Mouse (Mus musculus) E14TG2a.4 (cell line): ENCODE measurements at regions not wholly inside any gene's neighbourhood (a gene's known extent, or its start where the extent isn't known, plus 50 kb on each side); places are given as distances from the start of the nearest gene placed in this dataset.

Experiments
- CTCF ChIP-seq: conservative IDR thresholded peaks from 2 replicates; pipeline ENCODE4 v1.5.1; 2014; ENCODE audit warnings: low read length
- POU5F1 ChIP-seq: IDR thresholded peaks from 2 replicates; pipeline ENCODE4 v1.6.1; 2014; ENCODE audit warnings: low read length, borderline replicate concordance

DNA sequence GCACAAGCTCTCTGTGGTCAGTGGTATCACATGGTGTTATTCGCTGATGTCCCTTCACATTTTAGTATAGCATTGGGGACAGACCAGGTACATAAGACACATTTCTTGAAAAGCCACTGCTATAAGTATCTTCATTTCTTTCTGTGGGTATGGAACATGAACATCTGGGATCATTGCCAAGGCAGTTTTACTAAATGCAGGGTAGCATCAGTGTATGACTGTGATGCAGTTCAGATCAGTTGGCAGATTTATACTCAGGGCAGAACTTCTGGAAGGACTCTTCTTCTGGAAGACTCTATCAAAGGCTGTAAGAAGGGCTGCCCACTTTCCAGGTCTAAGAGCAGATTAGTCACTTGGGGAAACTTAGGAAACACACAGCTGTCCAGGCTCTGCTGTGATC lies 919.0 kb upstream of the Lrrc6 start:
- TF ChIP-seq CTCF (no peak), POU5F1 (no peak)
